Mouse (Mus musculus) regulatory T cell (primary cell): ENCODE results near the gene Ccdc110.

Source experiments
- in situ Hi-C: fragments of 300-600 bp; cut with MboI, MseI; formaldehyde crosslinking; loops from one replicate; pipeline ENCODE4 v1.15.1; 2025; ENCODE audit warnings: high pct_unique_total_duplicates

Ccdc110 gene

GRCm38 (mm10) chr8:45975126-45975836, 40.9 kb downstream of the Ccdc110 start, which contains the start of the genes 1700029J07Rik and Ufsp2:
TSS of gene 1700029J07Rik (minus strand) at chr8:45975252.
TSS of gene Ufsp2 (plus strand) at chr8:45975528.
- in situ Hi-C loops: loop anchor here (5.0 to 25.0 kb wide), 4 partner anchors 170 to 1562 kb away; partner anchors contain the start of genes Acsl1, Rwdd4a and Trappc11

- in situ Hi-C loops: loop anchor here (5.0 to 25.0 kb wide), 4 partner anchors 169 to 1561 kb away; partner anchors contain the start of genes Acsl1, Rwdd4a and Trappc11
Measured at GRCm38 (mm10) chr8:45975837-45976468, 41.5 kb downstream of the Ccdc110 start.

GRCm38 (mm10) chr8:45986665-45987064, 52.2 kb downstream of the Ccdc110 start:
- in situ Hi-C loops: loop anchor here (25.0 kb wide), 1 partner anchor 1551 kb away; the partner anchor contains the start of genes Rwdd4a and Trappc11

- in situ Hi-C loops: loop anchor here (25.0 kb wide), 1 partner anchor 1549 kb away; the partner anchor contains the start of genes Rwdd4a and Trappc11
Measured at GRCm38 (mm10) chr8:45988189-45988588, 53.8 kb downstream of the Ccdc110 start.

GRCm38 (mm10) chr8:45990631-45991310, 56.4 kb downstream of the Ccdc110 start:
- in situ Hi-C loops: loop anchor here (10.0 to 25.0 kb wide), 2 partner anchors 1547 to 1714 kb away; partner anchors contain the start of genes Rwdd4a and Trappc11
